Mouse (Mus musculus): Measurements from ENCODE around the gene Map4k1. TPM values are rescaled to one million over a fixed set of nuclear protein-coding genes. Genes with fewer than 3 reads are reported as not detected.
A peak's percentile ranks its signal among the peaks of the same experiment; 100 is the strongest.

The Map4k1 gene
- polyA plus RNA-seq, 1 experiment, result 0.63 TPM

- H3K4me3 ChIP-seq (ENCODE audit: insufficient read depth, low read depth, low read length), result peak overlapping the region; percentile 24; the same call in 1 of the 2 replicates
- no peak overlapping the region for H3K27ac ChIP-seq (replicated peaks; ENCODE audit: low read depth, low read length)
- no peaks in the 10 kb centered on the region for H3K4me1 ChIP-seq (ENCODE audit: control insufficient read depth, insufficient read depth, insufficient read length, low read length)
Measured at GRCm38 (mm10) chr7:29019447-29020220, 37.8 kb downstream of the Map4k1 start.

- Histone ChIP-seq H3K4me1 (ENCODE audit: control insufficient read depth, insufficient read depth, insufficient read length, low read length) (no peaks in the 10 kb centered on the region), H3K27ac (replicated peaks; ENCODE audit: low read depth, low read length) (no peak overlapping the region), H3K4me3 (ENCODE audit: insufficient read depth, low read depth, low read length) (no peak overlapping the region)
Measured at GRCm38 (mm10) chr7:29022479-29022878, 40.6 kb downstream of the Map4k1 start.

DNA sequence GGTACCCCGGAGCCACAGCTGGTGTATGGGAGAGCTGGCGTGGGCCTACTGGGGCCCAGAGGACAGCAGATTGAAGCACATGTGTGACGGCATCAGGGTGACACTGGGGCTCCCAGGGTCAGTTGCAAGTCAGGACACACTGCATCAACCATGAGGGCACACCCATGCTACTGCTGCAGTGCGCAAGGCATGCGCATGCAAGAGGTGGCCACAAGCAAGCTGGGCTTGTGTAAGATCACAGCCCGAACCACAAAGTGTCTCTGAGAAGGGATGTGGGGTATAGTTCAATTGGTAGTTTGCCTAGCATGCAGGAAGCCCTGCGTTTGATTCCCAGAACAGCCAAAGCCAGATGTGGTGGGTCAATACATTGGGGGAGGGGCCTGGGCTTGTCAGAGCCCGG is 41.7 kb downstream of the Map4k1 start:
- Histone ChIP-seq H3K4me1 (ENCODE audit: control insufficient read depth, insufficient read depth, insufficient read length, low read length) (no peaks in the 10 kb centered on the region), H3K27ac (replicated peaks; ENCODE audit: low read depth, low read length) (no peak overlapping the region), H3K4me3 (ENCODE audit: insufficient read depth, low read depth, low read length) (no peak overlapping the region)

DNA sequence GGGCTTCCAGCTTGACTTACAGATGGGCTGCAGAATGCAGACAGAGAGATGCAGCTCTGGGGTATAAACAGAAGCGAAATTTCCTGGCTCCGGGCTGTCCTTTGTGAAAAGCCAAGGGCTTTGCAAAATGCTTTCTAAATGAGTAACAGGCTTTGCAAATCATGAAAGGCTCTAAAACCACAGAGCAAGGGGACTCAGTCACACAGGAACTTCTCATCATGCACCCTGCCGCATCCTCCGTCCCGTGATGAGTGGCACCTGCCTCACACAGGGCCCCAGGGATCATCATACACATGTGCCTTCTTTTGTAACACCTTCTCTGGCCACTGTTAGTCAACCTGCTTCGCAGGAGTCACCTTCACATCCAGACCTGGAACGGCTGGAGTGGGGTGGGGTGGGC is 43.7 kb downstream of the Map4k1 start:
- Histone ChIP-seq H3K4me3 (ENCODE audit: insufficient read depth, low read depth, low read length) (no peak overlapping the region), H3K27ac (replicated peaks; ENCODE audit: low read depth, low read length) (no peak overlapping the region), H3K4me1 (ENCODE audit: control insufficient read depth, insufficient read depth, insufficient read length, low read length) (no peaks in the 10 kb centered on the region)

GRCm38 (mm10) chr7:29026195-29026594 is 44.3 kb downstream of the Map4k1 start:
- Histone ChIP-seq H3K4me3 (ENCODE audit: insufficient read depth, low read depth, low read length) (no peak overlapping the region), H3K27ac (replicated peaks; ENCODE audit: low read depth, low read length) (no peak overlapping the region), H3K4me1 (ENCODE audit: control insufficient read depth, insufficient read depth, insufficient read length, low read length) (no peaks in the 10 kb centered on the region)

DNA sequence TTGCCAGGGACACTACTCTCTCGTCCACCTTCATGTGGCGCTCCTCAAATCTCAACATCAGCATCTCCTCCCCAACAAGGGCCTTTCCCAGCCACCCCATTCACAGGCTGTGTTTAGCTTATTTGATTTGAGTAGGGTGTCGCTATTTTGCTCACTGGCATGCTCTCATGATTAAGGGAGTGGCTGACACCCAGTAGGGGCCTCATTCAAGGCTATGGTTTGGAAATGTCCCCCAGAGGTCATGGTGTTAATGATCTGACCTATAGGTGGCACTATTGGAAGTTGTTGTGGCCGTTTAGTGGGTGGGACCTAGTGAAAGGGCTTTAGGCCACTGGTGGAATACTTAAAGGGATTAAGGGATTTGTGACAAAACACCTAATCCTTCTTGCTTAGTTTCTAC is 45.0 kb downstream of the Map4k1 start:
- no peak overlapping the region for H3K27ac ChIP-seq (replicated peaks; ENCODE audit: low read depth, low read length)
- H3K4me3 ChIP-seq (ENCODE audit: insufficient read depth, low read depth, low read length), result no peak overlapping the region
- no peaks in the 10 kb centered on the region for H3K4me1 ChIP-seq (ENCODE audit: control insufficient read depth, insufficient read depth, insufficient read length, low read length)

DNA sequence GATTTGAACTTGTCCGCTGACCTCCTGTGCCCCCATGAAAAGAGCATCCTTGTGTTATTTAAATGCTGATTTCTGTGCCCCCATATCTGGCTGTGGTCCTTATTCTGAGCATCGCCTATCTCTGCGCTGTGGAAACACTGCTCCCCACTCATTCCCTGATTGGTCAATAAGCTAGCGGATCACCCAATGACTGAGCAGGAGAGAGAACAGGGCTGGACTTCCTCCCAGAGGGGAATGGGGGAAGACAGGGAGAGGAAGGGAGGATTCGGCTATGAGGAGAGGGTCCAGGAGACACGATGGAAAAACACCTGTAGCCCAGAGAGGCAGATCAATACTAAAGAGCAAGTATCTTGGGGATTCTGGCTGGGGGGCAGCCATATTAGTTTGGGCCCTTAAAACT is 46.9 kb downstream of the Map4k1 start:
- Histone ChIP-seq H3K4me3 (ENCODE audit: insufficient read depth, low read depth, low read length) (no peak overlapping the region), H3K27ac (replicated peaks; ENCODE audit: low read depth, low read length) (no peak overlapping the region), H3K4me1 (ENCODE audit: control insufficient read depth, insufficient read depth, insufficient read length, low read length) (no peaks in the 10 kb centered on the region)

DNA sequence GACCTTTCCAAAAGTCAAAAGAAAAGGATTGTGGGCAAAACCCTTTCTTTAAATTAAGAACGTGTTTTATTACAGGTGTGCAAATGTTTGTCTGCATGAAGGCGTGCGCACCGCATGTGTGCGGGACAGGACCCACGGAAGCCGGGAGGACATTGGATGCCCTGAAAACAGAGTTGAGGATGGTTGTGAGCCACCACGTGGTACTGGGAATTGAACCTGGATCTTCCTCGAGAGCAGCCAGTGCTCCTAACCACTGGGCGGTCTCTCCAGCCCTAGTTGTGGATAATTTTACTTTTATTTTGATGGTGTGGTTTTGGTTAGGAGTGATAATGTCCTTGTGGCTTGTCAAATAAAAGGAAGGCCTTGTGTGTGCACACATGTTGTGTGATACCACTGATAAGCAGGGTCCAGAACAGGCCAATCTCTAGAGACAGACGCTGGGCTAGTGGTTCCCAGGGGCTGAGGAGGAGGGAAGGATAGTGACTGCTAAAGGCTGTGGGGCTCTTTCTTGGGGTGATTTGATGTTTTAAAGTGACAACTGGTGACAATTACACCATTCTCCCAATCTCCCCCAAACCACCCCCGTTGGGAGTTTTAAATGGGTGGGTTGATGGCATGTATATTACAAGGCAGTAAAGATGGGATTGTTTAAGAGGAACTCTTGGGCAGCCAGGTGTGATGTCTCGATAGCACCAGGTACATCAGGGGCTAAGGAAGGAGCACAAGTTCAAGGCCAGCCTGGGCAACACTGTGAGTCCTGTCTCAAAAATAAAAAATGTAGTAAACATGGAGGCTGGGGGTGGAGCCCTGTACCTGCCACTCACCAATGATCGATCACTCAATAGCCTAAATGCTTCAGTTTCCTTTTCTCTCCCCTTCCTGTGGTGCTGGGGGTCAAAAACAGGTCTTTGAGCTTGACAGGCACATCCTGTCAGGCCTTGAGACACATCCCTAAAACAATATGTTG is 48.1 kb downstream of the Map4k1 start:
- H3K27ac ChIP-seq (replicated peaks; ENCODE audit: low read depth, low read length), result no peak overlapping the region
- H3K4me3 ChIP-seq (ENCODE audit: insufficient read depth, low read depth, low read length), result no peak overlapping the region
- H3K4me1 ChIP-seq (ENCODE audit: control insufficient read depth, insufficient read depth, insufficient read length, low read length), result no peaks in the 10 kb centered on the region

- no peak overlapping the region for H3K27ac ChIP-seq (replicated peaks; ENCODE audit: low read depth, low read length)
- no peaks in the 10 kb centered on the region for H3K4me1 ChIP-seq (ENCODE audit: control insufficient read depth, insufficient read depth, insufficient read length, low read length)
- no peak overlapping the region for H3K4me3 ChIP-seq (ENCODE audit: insufficient read depth, low read depth, low read length)
Measured at GRCm38 (mm10) chr7:29031641-29032040, 49.8 kb downstream of the Map4k1 start.

GRCm38 (mm10) chr7:29032685-29033084 is 50.8 kb downstream of the Map4k1 start:
- H3K4me3 ChIP-seq (ENCODE audit: insufficient read depth, low read depth, low read length), result no peak overlapping the region
- H3K4me1 ChIP-seq (ENCODE audit: control insufficient read depth, insufficient read depth, insufficient read length, low read length), result no peaks in the 10 kb centered on the region
- no peak overlapping the region for H3K27ac ChIP-seq (replicated peaks; ENCODE audit: low read depth, low read length)

- H3K4me1 ChIP-seq (ENCODE audit: control insufficient read depth, insufficient read depth, insufficient read length, low read length), result no peaks in the 10 kb centered on the region
- no peak overlapping the region for H3K27ac ChIP-seq (replicated peaks; ENCODE audit: low read depth, low read length)
- H3K4me3 ChIP-seq (ENCODE audit: insufficient read depth, low read depth, low read length), result no peak overlapping the region
Measured at GRCm38 (mm10) chr7:29037261-29037660, 55.4 kb downstream of the Map4k1 start.

DNA sequence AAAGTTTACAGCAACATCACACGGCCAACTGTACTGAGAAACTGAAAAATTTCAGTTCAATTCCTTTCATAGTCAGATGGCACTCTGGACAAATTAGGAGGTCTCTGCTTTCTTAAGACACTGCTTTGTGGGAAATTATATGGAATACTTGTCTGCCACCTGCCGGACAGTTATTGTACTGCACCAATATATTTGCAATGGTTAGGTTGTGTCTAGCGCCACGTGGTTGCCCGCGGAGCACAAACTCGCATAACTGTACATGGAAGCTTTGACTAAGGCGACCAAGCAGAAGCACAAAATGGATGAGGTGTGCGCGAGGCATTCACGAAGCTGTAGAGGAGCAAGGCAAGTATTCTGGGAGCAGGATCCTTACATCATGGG is 57.7 kb downstream of the Map4k1 start:
- no peak overlapping the region for H3K4me3 ChIP-seq (ENCODE audit: insufficient read depth, low read depth, low read length)
- no peak overlapping the region for H3K27ac ChIP-seq (replicated peaks; ENCODE audit: low read depth, low read length)
- no peaks in the 10 kb centered on the region for H3K4me1 ChIP-seq (ENCODE audit: control insufficient read depth, insufficient read depth, insufficient read length, low read length)

DNA sequence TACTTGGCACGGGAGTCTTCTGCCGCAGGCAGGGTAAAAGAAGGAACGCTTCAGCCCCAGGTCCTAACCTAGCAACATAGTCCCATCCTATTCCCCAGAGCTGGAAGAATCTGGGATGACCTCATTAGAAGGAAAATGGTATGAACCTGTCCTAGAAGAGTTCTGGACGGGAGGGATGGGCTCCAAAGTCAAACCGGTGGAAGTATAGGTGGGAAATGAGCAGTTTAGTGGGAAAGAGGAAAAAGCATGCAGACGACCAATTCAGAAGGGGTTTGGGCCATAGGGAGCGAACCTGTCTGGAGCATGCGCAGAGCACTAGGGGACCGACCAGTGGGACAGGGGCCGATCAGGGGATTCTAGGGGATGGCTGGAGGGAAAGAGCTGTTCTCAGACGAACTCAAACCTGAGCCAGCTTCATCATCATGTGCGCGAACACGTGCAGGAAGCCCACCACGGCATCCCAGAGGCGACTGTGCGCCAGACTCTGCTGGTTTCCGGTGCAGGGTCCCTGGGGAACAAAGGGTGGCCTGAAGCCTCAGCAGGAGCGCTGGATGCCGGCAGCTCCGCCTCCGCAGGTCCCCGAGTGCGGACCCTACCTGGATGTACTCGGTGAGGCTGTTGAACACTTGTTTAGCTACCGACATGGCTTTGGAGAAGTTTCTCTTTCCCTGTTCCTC is 58.3 kb downstream of the Map4k1 start:
- Histone ChIP-seq H3K4me1 (ENCODE audit: control insufficient read depth, insufficient read depth, insufficient read length, low read length) (no peaks in the 10 kb centered on the region), H3K27ac (replicated peaks; ENCODE audit: low read depth, low read length) (no peak overlapping the region), H3K4me3 (ENCODE audit: insufficient read depth, low read depth, low read length) (no peak overlapping the region)

DNA sequence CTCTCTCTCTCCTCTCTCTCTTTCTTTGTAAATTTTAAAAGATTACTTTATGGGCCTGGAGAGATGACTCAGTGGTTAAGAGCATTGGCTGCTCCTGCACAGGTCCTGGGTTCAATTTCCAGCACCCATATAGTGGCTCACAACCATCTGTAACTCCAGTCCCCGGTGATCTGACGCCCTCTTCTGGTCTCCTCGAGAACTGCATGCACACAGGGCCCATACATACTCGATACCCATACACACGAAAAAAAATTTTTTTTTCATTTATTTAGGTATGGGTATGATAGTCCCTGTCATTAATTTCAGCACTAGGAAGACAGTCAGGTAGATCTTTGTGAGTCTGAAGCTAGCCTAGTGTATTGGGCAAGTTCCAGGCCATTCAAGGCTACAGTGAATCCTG is 59.3 kb downstream of the Map4k1 start:
- H3K27ac ChIP-seq (replicated peaks; ENCODE audit: low read depth, low read length), result no peak overlapping the region
- no peak overlapping the region for H3K4me3 ChIP-seq (ENCODE audit: insufficient read depth, low read depth, low read length)
- no peaks in the 10 kb centered on the region for H3K4me1 ChIP-seq (ENCODE audit: control insufficient read depth, insufficient read depth, insufficient read length, low read length)

GRCm38 (mm10) chr7:29043016-29043673 is 61.3 kb downstream of the Map4k1 start:
- no peak overlapping the region for H3K27ac ChIP-seq (replicated peaks; ENCODE audit: low read depth, low read length)
- H3K4me1 ChIP-seq (ENCODE audit: control insufficient read depth, insufficient read depth, insufficient read length, low read length), result no peaks in the 10 kb centered on the region
- H3K4me3 ChIP-seq (ENCODE audit: insufficient read depth, low read depth, low read length), result no peak overlapping the region

Data from brown adipose tissue, adult 24 weeks (tissue).